Mouse (Mus musculus): ENCODE measurements at regions not wholly inside any gene's neighbourhood (a gene's known extent, or its start where the extent isn't known, plus 50 kb on each side); places are given as distances from the start of the nearest gene placed in this dataset.

- TF ChIP-seq CTCF (IDR thresholded peaks at IDR 0.05; ENCODE audit: low read depth) (no peak), EP300 (IDR thresholded peaks at IDR 0.05; ENCODE audit: low read depth) (no peak)
These were observed 177.1 kb upstream of the Rreb1 start for GRCm38 (mm10) chr13:37601068-37601467.

All from liver, embryonic 14.5 days (tissue).